Mouse (Mus musculus): ENCODE data around the gene Prtn3.

DNA sequence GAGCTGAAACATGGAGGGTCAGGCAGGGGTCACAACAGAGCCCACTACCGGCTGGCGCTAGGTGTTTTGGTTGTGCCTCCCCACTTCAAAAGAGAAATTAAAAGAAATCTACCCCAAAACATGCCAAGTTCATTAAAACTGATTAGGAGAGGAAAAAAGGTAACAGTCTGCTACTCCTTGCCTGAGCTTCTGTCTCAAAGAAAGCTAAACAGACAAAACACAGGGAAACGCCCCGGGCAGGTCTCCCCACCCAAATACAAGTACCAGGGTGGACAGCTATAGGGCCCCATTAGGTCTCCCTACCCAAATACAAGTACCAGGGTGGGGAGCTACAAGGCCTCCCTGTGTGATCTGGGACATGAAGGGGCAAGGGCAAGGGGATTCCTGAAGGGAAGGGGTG, 36.3 kb downstream of the Prtn3 start, which contains the start of gene Gm26602:
- TF ChIP-seq CTCF (IDR thresholded peaks at IDR 0.05; ENCODE audit: borderline replicate concordance, extremely low read depth, insufficient read depth, insufficient read length), result no peak
- no peak for TF ChIP-seq POLR2A (IDR thresholded peaks at IDR 0.05; ENCODE audit: borderline replicate concordance, extremely low read depth, insufficient read depth, insufficient read length, poor library complexity, severe bottlenecking)

Measured in brain, embryonic 14.5 days (tissue).